Mouse (Mus musculus): ENCODE measurements around the gene 3110040M04Rik.
A peak's percentile ranks its signal among the peaks of the same experiment; 100 is the strongest.

The 3110040M04Rik gene

GRCm38 (mm10) chr1:151236141-151236930 is 32.4 kb downstream of the 3110040M04Rik start:
- no peak for DNase-seq (ENCODE audit: low spot score)

- DNase-seq (ENCODE audit: low spot score), result no peak
Observed at GRCm38 (mm10) chr1:151237780-151238179, 33.9 kb downstream of the 3110040M04Rik start.

- DNase-seq (ENCODE audit: low spot score), result no peak
Observed at GRCm38 (mm10) chr1:151243332-151243731, 39.4 kb downstream of the 3110040M04Rik start.

- no peak for DNase-seq (ENCODE audit: low spot score)
Observed at GRCm38 (mm10) chr1:151244013-151244412, 40.1 kb downstream of the 3110040M04Rik start.

GRCm38 (mm10) chr1:151244761-151245160 is 40.8 kb downstream of the 3110040M04Rik start:
- DNase-seq (ENCODE audit: low spot score), result no peak

- no peak for DNase-seq (ENCODE audit: low spot score)
Observed at GRCm38 (mm10) chr1:151245165-151245564, 41.2 kb downstream of the 3110040M04Rik start.

- DNase-seq (ENCODE audit: low spot score), result no peak
Observed at GRCm38 (mm10) chr1:151245846-151246245, 41.9 kb downstream of the 3110040M04Rik start.

GRCm38 (mm10) chr1:151250109-151250508 is 46.2 kb downstream of the 3110040M04Rik start:
- DNase-seq (ENCODE audit: low spot score), result no peak

GRCm38 (mm10) chr1:151250529-151251193 is 46.7 kb downstream of the 3110040M04Rik start:
- peak; percentile 11 for DNase-seq (ENCODE audit: low spot score)

GRCm38 (mm10) chr1:151251194-151252010 is 47.5 kb downstream of the 3110040M04Rik start:
- DNase-seq (ENCODE audit: low spot score), result no peak

All from embryo, embryonic 10 days (tissue).